Mouse (Mus musculus): ENCODE measurements around the gene Mgea5. TPM values are rescaled to one million over a fixed set of nuclear protein-coding genes. Genes with fewer than 3 reads are reported as not detected.
A peak's percentile ranks its signal among the peaks of the same experiment; 100 is the strongest.

The Mgea5 gene
- total and polyA plus RNA-seq, 3 experiments: 66.4 to 283 (median 192) TPM

- DNase-seq (ENCODE audit: low spot score) (no peak), ATAC-seq (ENCODE audit: extremely low read depth, insufficient number of reproducible peaks, low FRiP score, poor library complexity, severe bottlenecking) (no peak)
- TF ChIP-seq POLR2AphosphoS5 (IDR thresholded peaks at IDR 0.05; ENCODE audit: insufficient replicate concordance, low read depth, low read length) (no peak), TAL1 (conservative IDR thresholded peaks at IDR 0.05; ENCODE audit: low read depth, low read length) (no peak)
- no peak overlapping the region for H3K4me3 ChIP-seq (ENCODE audit: low read depth, low read length)
- peaks cover 4% of the 10 kb centered on the region; the same call in 1 of the 2 replicates for H3K27me3 ChIP-seq (ENCODE audit: insufficient read depth, low read length)
- no peaks in the 10 kb centered on the region for H3K9me3 ChIP-seq (replicated peaks)
- no peaks in the 10 kb centered on the region for H3K36me3 ChIP-seq (replicated peaks)
- H3K4me1 ChIP-seq (ENCODE audit: insufficient read depth, low read depth, low read length): peaks cover 52% of the 10 kb centered on the region
Observed at GRCm38 (mm10) chr19:45792404-45792803, 8.8 kb upstream of the Mgea5 start.

GRCm38 (mm10) chr19:45789888-45790874 lies 6.5 kb upstream of the Mgea5 start:
- no peak overlapping the region; the same call in 1 of the 2 replicates for H3K4me3 ChIP-seq (ENCODE audit: low read depth, low read length)
- ATAC-seq (ENCODE audit: extremely low read depth, insufficient number of reproducible peaks, low FRiP score, poor library complexity, severe bottlenecking) (peak; percentile 95), DNase-seq (ENCODE audit: low spot score) (peak; percentile 91)

GRCm38 (mm10) chr19:45789365-45789764 lies 5.7 kb upstream of the Mgea5 start:
- Histone ChIP-seq H3K27me3 (ENCODE audit: insufficient read depth, low read length) (no peaks in the 10 kb centered on the region), H3K4me3 (ENCODE audit: low read depth, low read length) (no peak overlapping the region), H3K36me3 (replicated peaks) (no peaks in the 10 kb centered on the region), H3K4me1 (ENCODE audit: insufficient read depth, low read depth, low read length) (peaks cover 38% of the 10 kb centered on the region), H3K9me3 (replicated peaks) (no peaks in the 10 kb centered on the region)
- DNase-seq (ENCODE audit: low spot score) (no peak), ATAC-seq (ENCODE audit: extremely low read depth, insufficient number of reproducible peaks, low FRiP score, poor library complexity, severe bottlenecking) (no peak)
- TF ChIP-seq GATA2 (IDR thresholded peaks at IDR 0.05; ENCODE audit: borderline replicate concordance, low read depth, low read length) (no peak), POLR2AphosphoS5 (IDR thresholded peaks at IDR 0.05; ENCODE audit: insufficient replicate concordance, low read depth, low read length) (no peak), CTCF (IDR thresholded peaks at IDR 0.05; ENCODE audit: low read depth, low read length) (no peak), TAL1 (conservative IDR thresholded peaks at IDR 0.05; ENCODE audit: low read depth, low read length) (no peak), GATA1 (IDR thresholded peaks at IDR 0.05; ENCODE audit: borderline replicate concordance, low read length) (no peak)

More at GRCm38 (mm10) chr19:45789888-45790874, 6.5 kb upstream of the Mgea5 start:
- no peaks in the 10 kb centered on the region for H3K27me3 ChIP-seq (ENCODE audit: insufficient read depth, low read length)
- peaks cover 43% of the 10 kb centered on the region for H3K4me1 ChIP-seq (ENCODE audit: insufficient read depth, low read depth, low read length)
- H3K9me3 ChIP-seq (replicated peaks): no peaks in the 10 kb centered on the region
- no peak for TF ChIP-seq CTCF (IDR thresholded peaks at IDR 0.05; ENCODE audit: low read depth, low read length)
- no peak for TF ChIP-seq GATA2 (IDR thresholded peaks at IDR 0.05; ENCODE audit: borderline replicate concordance, low read depth, low read length)
- no peak for TF ChIP-seq POLR2AphosphoS5 (IDR thresholded peaks at IDR 0.05; ENCODE audit: insufficient replicate concordance, low read depth, low read length)
- TF ChIP-seq TAL1 (conservative IDR thresholded peaks at IDR 0.05; ENCODE audit: low read depth, low read length): no peak
- H3K36me3 ChIP-seq (replicated peaks): no peaks in the 10 kb centered on the region

- no peak overlapping the region for H3K4me3 ChIP-seq (ENCODE audit: low read depth, low read length)
- no peaks in the 10 kb centered on the region for H3K36me3 ChIP-seq (replicated peaks)
- H3K9me3 ChIP-seq (replicated peaks): no peaks in the 10 kb centered on the region
- no peaks in the 10 kb centered on the region for H3K27me3 ChIP-seq (ENCODE audit: insufficient read depth, low read length)
- H3K4me1 ChIP-seq (ENCODE audit: insufficient read depth, low read depth, low read length): peaks cover 41% of the 10 kb centered on the region
- DNase-seq (ENCODE audit: low spot score): no peak
- no peak for TF ChIP-seq POLR2AphosphoS5 (IDR thresholded peaks at IDR 0.05; ENCODE audit: insufficient replicate concordance, low read depth, low read length)
- no peak for TF ChIP-seq GATA1 (IDR thresholded peaks at IDR 0.05; ENCODE audit: borderline replicate concordance, low read length)
- no peak for TF ChIP-seq TAL1 (conservative IDR thresholded peaks at IDR 0.05; ENCODE audit: low read depth, low read length)
- TF ChIP-seq CTCF (IDR thresholded peaks at IDR 0.05; ENCODE audit: low read depth, low read length): no peak
- TF ChIP-seq GATA2 (IDR thresholded peaks at IDR 0.05; ENCODE audit: borderline replicate concordance, low read depth, low read length): no peak
- no peak for ATAC-seq (ENCODE audit: extremely low read depth, insufficient number of reproducible peaks, low FRiP score, poor library complexity, severe bottlenecking)
Observed at GRCm38 (mm10) chr19:45788337-45788736, 4.7 kb upstream of the Mgea5 start.

GRCm38 (mm10) chr19:45787450-45787849 lies 3.8 kb upstream of the Mgea5 start:
- TF ChIP-seq CTCF (IDR thresholded peaks at IDR 0.05; ENCODE audit: low read depth, low read length) (no peak), GATA1 (IDR thresholded peaks at IDR 0.05; ENCODE audit: borderline replicate concordance, low read length) (no peak), TAL1 (conservative IDR thresholded peaks at IDR 0.05; ENCODE audit: low read depth, low read length) (no peak)
- no peak for DNase-seq (ENCODE audit: low spot score)
- H3K4me1 ChIP-seq (ENCODE audit: insufficient read depth, low read depth, low read length): peaks cover 39% of the 10 kb centered on the region

GRCm38 (mm10) chr19:45785470-45785869 lies 1.8 kb upstream of the Mgea5 start:
- Histone ChIP-seq H3K27me3 (ENCODE audit: insufficient read depth, low read length) (no peaks in the 10 kb centered on the region), H3K9me3 (replicated peaks) (no peaks in the 10 kb centered on the region), H3K4me3 (ENCODE audit: low read depth, low read length) (no peak overlapping the region), H3K4me1 (ENCODE audit: insufficient read depth, low read depth, low read length) (peaks cover 40% of the 10 kb centered on the region), H3K36me3 (replicated peaks) (peaks cover 11% of the 10 kb centered on the region)
- ATAC-seq (ENCODE audit: extremely low read depth, insufficient number of reproducible peaks, low FRiP score, poor library complexity, severe bottlenecking) (no peak), DNase-seq (ENCODE audit: low spot score) (no peak)
- TF ChIP-seq GATA1 (IDR thresholded peaks at IDR 0.05; ENCODE audit: borderline replicate concordance, low read length) (no peak), TAL1 (conservative IDR thresholded peaks at IDR 0.05; ENCODE audit: low read depth, low read length) (no peak), GATA2 (IDR thresholded peaks at IDR 0.05; ENCODE audit: borderline replicate concordance, low read depth, low read length) (no peak), CTCF (IDR thresholded peaks at IDR 0.05; ENCODE audit: low read depth, low read length) (no peak), POLR2AphosphoS5 (IDR thresholded peaks at IDR 0.05; ENCODE audit: insufficient replicate concordance, low read depth, low read length) (no peak)

More at GRCm38 (mm10) chr19:45787450-45787849, 3.8 kb upstream of the Mgea5 start:
- H3K9me3 ChIP-seq (replicated peaks): no peaks in the 10 kb centered on the region
- H3K27me3 ChIP-seq (ENCODE audit: insufficient read depth, low read length): no peaks in the 10 kb centered on the region
- no peaks in the 10 kb centered on the region for H3K36me3 ChIP-seq (replicated peaks)
- no peak for ATAC-seq (ENCODE audit: extremely low read depth, insufficient number of reproducible peaks, low FRiP score, poor library complexity, severe bottlenecking)
- H3K4me3 ChIP-seq (ENCODE audit: low read depth, low read length): no peak overlapping the region

Data from G1E (cell line).